Mouse (Mus musculus) MEL (cell line): ENCODE measurements around the gene Atg7. TPM values are rescaled to one million over a fixed set of nuclear protein-coding genes. Genes with fewer than 3 reads are reported as not detected.

Experiments used
- DNase-seq: peaks from one replicate; pipeline ENCODE4 v3.0.0; 2011; ENCODE audit warnings: low read depth, low spot score
- H3K27ac ChIP-seq: 2 replicates; pipeline ENCODE4 v1.5.1; 2012; ENCODE audit warnings: low read depth, mild to moderate bottlenecking, control low read depth, low read length, moderate library complexity; ENCODE audit not compliant: control insufficient read depth
- H3K27me3 ChIP-seq, 2 experiments: fragments of 150-350 bp in 1 of 2; sonication (generic) in 1 of 2; 2 replicates each; pipeline ENCODE4 v1.6.1; 2012; ENCODE audit warnings: low read length in 2 of 2, mild to moderate bottlenecking in 2 of 2, improper control_type of control experiment in 1 of 2, moderate library complexity in 1 of 2; ENCODE audit not compliant: insufficient read depth in 2 of 2, control insufficient read depth in 1 of 2
- H3K36me3 ChIP-seq, 2 experiments: 2 replicates each; pipeline ENCODE4 v1.6.1; 2012 to 2014; ENCODE audit warnings: low read length in 2 of 2, improper control_type of control experiment in 1 of 2, inconsistent platforms in 1 of 2, mild to moderate bottlenecking in 1 of 2; ENCODE audit not compliant: insufficient read depth in 2 of 2, control insufficient read depth in 1 of 2
- H3K4me1 ChIP-seq, 2 experiments: fragments of 150-350 bp in 1 of 2; sonication (generic) in 1 of 2; 2 replicates each; pipeline ENCODE4 v1.6.1; 2012; ENCODE audit warnings: low read length in 2 of 2, improper control_type of control experiment in 1 of 2, mild to moderate bottlenecking in 1 of 2; ENCODE audit not compliant: insufficient read depth in 2 of 2, control insufficient read depth in 1 of 2
- H3K4me3 ChIP-seq, 2 experiments: fragments of 150-350 bp in 1 of 2; sonication (generic) in 1 of 2; 2 replicates each; pipeline ENCODE4 v1.5.1; 2012; ENCODE audit warnings: low read depth in 2 of 2, low read length in 2 of 2, mild to moderate bottlenecking in 2 of 2, moderate library complexity in 2 of 2, control low read depth in 1 of 2, improper control_type of control experiment in 1 of 2; ENCODE audit not compliant: control insufficient read depth in 1 of 2, insufficient read depth in 1 of 2
- H3K79me2 ChIP-seq: 2 replicates; pipeline ENCODE4 v1.6.1; 2012; ENCODE audit warnings: mild to moderate bottlenecking, low read length, moderate library complexity; ENCODE audit not compliant: control insufficient read depth, poor library complexity, insufficient read depth
- H3K9ac ChIP-seq: 2 replicates; pipeline ENCODE4 v1.6.1; 2012; ENCODE audit warnings: low read depth, mild to moderate bottlenecking, control low read depth, low read length, moderate library complexity; ENCODE audit not compliant: control insufficient read depth, poor library complexity, severe bottlenecking
- H3K9me3 ChIP-seq: fragments of 150-350 bp; sonication (generic); replicated peaks from 2 replicates; pipeline ENCODE4 v1.6.1; 2012; ENCODE audit warnings: mild to moderate bottlenecking, low read length, improper control_type of control experiment, moderate library complexity; ENCODE audit not compliant: insufficient read depth
- CHD1 ChIP-seq: IDR thresholded peaks from 2 replicates; pipeline ENCODE4 v1.6.1; 2012; ENCODE audit warnings: low read depth, mild to moderate bottlenecking, inconsistent platforms, low read length, improper control_type of control experiment
- CHD2 ChIP-seq: IDR thresholded peaks from 2 replicates; pipeline ENCODE4 v1.6.1; 2011; ENCODE audit warnings: low read length, improper control_type of control experiment
- E2F4 ChIP-seq: IDR thresholded peaks from 2 replicates; pipeline ENCODE4 v1.6.1; 2011; ENCODE audit warnings: low read depth, low read length, improper control_type of control experiment, borderline replicate concordance
- ELF1 ChIP-seq: IDR thresholded peaks from 2 replicates; pipeline ENCODE4 v1.6.1; 2014; ENCODE audit warnings: low read depth, mild to moderate bottlenecking, inconsistent platforms, low read length, improper control_type of control experiment, moderate library complexity
- EP300 ChIP-seq, 2 experiments: IDR thresholded peaks; 2 replicates each; pipeline ENCODE4 v1.6.1; 2011; ENCODE audit warnings: improper control_type of control experiment in 2 of 2, low read length in 2 of 2, low read depth in 1 of 2, mild to moderate bottlenecking in 1 of 2
- ETS1 ChIP-seq: IDR thresholded peaks from 2 replicates; pipeline ENCODE4 v1.6.1; 2012; ENCODE audit warnings: low read depth, mild to moderate bottlenecking, inconsistent platforms, low read length, improper control_type of control experiment, moderate library complexity
- GABPA ChIP-seq: IDR thresholded peaks from 2 replicates; pipeline ENCODE4 v1.6.1; 2012; ENCODE audit warnings: low read depth, mild to moderate bottlenecking, inconsistent platforms, low read length, improper control_type of control experiment, moderate library complexity
- GATA1 ChIP-seq: IDR thresholded peaks from 2 replicates; pipeline ENCODE4 v1.6.1; 2011; ENCODE audit warnings: low read depth, low read length, improper control_type of control experiment
- JUND ChIP-seq: IDR thresholded peaks from 2 replicates; pipeline ENCODE4 v1.6.1; 2011; ENCODE audit warnings: low read depth, mild to moderate bottlenecking, improper control_type of control experiment, low read length
- KAT2A ChIP-seq: conservative IDR thresholded peaks from 2 replicates; pipeline ENCODE4 v1.6.1; 2012; ENCODE audit warnings: low read depth, low read length, improper control_type of control experiment, inconsistent platforms
- MAFK ChIP-seq: IDR thresholded peaks from 2 replicates; pipeline ENCODE4 v1.6.1; 2011; ENCODE audit warnings: low read depth, mild to moderate bottlenecking, low read length, improper control_type of control experiment, borderline replicate concordance
- MEF2A ChIP-seq: IDR thresholded peaks from 2 replicates; pipeline ENCODE4 v1.6.1; 2014; ENCODE audit warnings: low read depth, mild to moderate bottlenecking, inconsistent platforms, low read length, improper control_type of control experiment; ENCODE audit not compliant: poor library complexity, insufficient replicate concordance, severe bottlenecking; ENCODE audit errors: extremely low read depth
- MXI1 ChIP-seq: IDR thresholded peaks from 2 replicates; pipeline ENCODE4 v1.6.1; 2011; ENCODE audit warnings: mild to moderate bottlenecking, low read depth, low read length, improper control_type of control experiment
- MYC ChIP-seq: IDR thresholded peaks from 2 replicates; pipeline ENCODE4 v1.6.1; 2011; ENCODE audit warnings: low read depth, mild to moderate bottlenecking, low read length, improper control_type of control experiment, moderate library complexity
- NELFE ChIP-seq: IDR thresholded peaks from 2 replicates; pipeline ENCODE4 v1.6.1; 2011; ENCODE audit warnings: low read depth, low read length, improper control_type of control experiment
- NRF1 ChIP-seq: IDR thresholded peaks from 2 replicates; pipeline ENCODE4 v1.6.1; 2014; ENCODE audit warnings: low read depth, mild to moderate bottlenecking, inconsistent platforms, low read length, improper control_type of control experiment, moderate library complexity; ENCODE audit not compliant: poor library complexity, insufficient read depth, severe bottlenecking
- SIN3A ChIP-seq: IDR thresholded peaks from 2 replicates; pipeline ENCODE4 v1.6.1; 2012; ENCODE audit warnings: low read length, improper control_type of control experiment, inconsistent platforms
- SMC3 ChIP-seq: IDR thresholded peaks from 2 replicates; pipeline ENCODE4 v1.6.1; 2011; ENCODE audit warnings: low read depth, low read length, improper control_type of control experiment
- TAL1 ChIP-seq: IDR thresholded peaks from 2 replicates; pipeline ENCODE4 v1.6.1; 2012; ENCODE audit warnings: mild to moderate bottlenecking, inconsistent platforms, low read length, moderate library complexity, mixed read lengths
- TBP ChIP-seq: IDR thresholded peaks from 2 replicates; pipeline ENCODE4 v1.8.0; 2011; ENCODE audit warnings: low read depth, low read length, improper control_type of control experiment
- TCF12 ChIP-seq: IDR thresholded peaks from 2 replicates; pipeline ENCODE4 v1.6.1; 2014; ENCODE audit warnings: low read depth, mild to moderate bottlenecking, inconsistent platforms, low read length, improper control_type of control experiment, moderate library complexity
- UBTF ChIP-seq: IDR thresholded peaks from 2 replicates; pipeline ENCODE4 v1.6.1; 2012; ENCODE audit warnings: low read depth, mild to moderate bottlenecking, inconsistent platforms, low read length, improper control_type of control experiment, moderate library complexity, borderline replicate concordance; ENCODE audit not compliant: insufficient read depth
- USF2 ChIP-seq, 2 experiments: IDR thresholded peaks; 2 replicates each; pipeline ENCODE4 v1.6.1; 2011 to 2012; ENCODE audit warnings: improper control_type of control experiment in 2 of 2, low read length in 2 of 2, borderline replicate concordance in 1 of 2, inconsistent platforms in 1 of 2, low read depth in 1 of 2, mild to moderate bottlenecking in 1 of 2; ENCODE audit not compliant: insufficient read depth in 1 of 2
- ZC3H11A ChIP-seq: IDR thresholded peaks from 2 replicates; pipeline ENCODE4 v1.6.1; 2012; ENCODE audit warnings: low read depth, mild to moderate bottlenecking, inconsistent platforms, low read length, improper control_type of control experiment
- ZMIZ1 ChIP-seq: IDR thresholded peaks from 2 replicates; pipeline ENCODE4 v1.6.1; 2012; ENCODE audit warnings: low read depth, mild to moderate bottlenecking, inconsistent platforms, low read length, improper control_type of control experiment, moderate library complexity
- ZNF384 ChIP-seq: IDR thresholded peaks from 2 replicates; pipeline ENCODE4 v1.6.1; 2012; ENCODE audit warnings: low read depth, mild to moderate bottlenecking, inconsistent platforms, low read length, improper control_type of control experiment
- polyA plus RNA-seq, 2 experiments: library from polyadenylated mRNA; stranded (reverse) in 1 of 2; unstranded in 1 of 2; fragments of >175 nt in 1 of 2; fragments of >200 nt in 1 of 2; gene quantifications; 2 replicates each; pipeline versions ENCODE4 v1.2.1 to v1.2.4; 2012; ENCODE audit warnings: low replicate concordance in 2 of 2, low read depth in 1 of 2; ENCODE audit not compliant: insufficient read length in 2 of 2, insufficient read depth in 1 of 2, missing spikeins in 1 of 2
- total RNA-seq: library from RNA; depleted of rRNA; stranded (reverse); fragments of 300-350 nt; gene quantifications from 2 replicates; pipeline ENCODE4 v1.2.3, GENCODE M21; 2012

Atg7 gene
- total and polyA plus RNA-seq, 3 experiments: 14.6 TPM; not detected in 1

DNA sequence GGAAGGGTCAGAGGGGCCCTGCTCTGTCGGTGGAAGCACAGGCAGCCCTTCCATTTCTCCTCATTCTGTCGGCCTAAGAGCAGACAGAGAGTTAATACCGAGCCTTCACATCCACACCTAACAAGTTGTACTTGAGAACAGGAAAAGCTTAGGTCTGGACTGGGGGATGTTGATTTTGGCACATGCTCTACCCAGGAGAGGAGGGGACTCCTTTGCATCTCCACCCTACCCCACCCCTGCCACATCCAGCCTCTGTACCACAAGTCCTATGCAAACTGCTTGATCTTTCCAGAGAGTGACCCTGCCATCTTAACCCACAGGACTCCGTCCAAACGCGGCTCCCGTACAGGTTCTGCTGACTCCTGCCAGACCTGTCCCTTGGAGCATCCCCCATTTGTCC is 178.7 kb downstream of the Atg7 start:
- H3K27ac ChIP-seq: no peak overlapping the region
- H3K9me3 ChIP-seq: no peaks in the 10 kb centered on the region
- no peak overlapping the region for H3K4me3 ChIP-seq
- H3K27me3 ChIP-seq: no peaks in the 10 kb centered on the region
- no peak for DNase-seq
- H3K9ac ChIP-seq: no peak overlapping the region
- peaks cover 0 to 31% of the 10 kb centered on the region in 2 experiments; a peak in 2 of 4 replicates for H3K36me3 ChIP-seq
- H3K79me2 ChIP-seq: no peaks in the 10 kb centered on the region
- TF ChIP-seq TCF12: no peak
- TF ChIP-seq ZC3H11A: no peak
- no peak for TF ChIP-seq CHD1
- TF ChIP-seq JUND: no peak
- no peak for TF ChIP-seq NELFE
- no peak for TF ChIP-seq MXI1
- TF ChIP-seq E2F4: no peak
- TF ChIP-seq ELF1: no peak
- TF ChIP-seq MYC: no peak
- no peak for TF ChIP-seq ZMIZ1
- no peak for TF ChIP-seq UBTF
- no peak for TF ChIP-seq GATA1
- TF ChIP-seq MAFK: no peak
- TF ChIP-seq TAL1: no peak
- TF ChIP-seq TBP: no peak
- TF ChIP-seq CHD2: no peak
- no peak for TF ChIP-seq SMC3
- TF ChIP-seq EP300 (IDR thresholded peaks at IDR 0.05; ENCODE audit: low read depth in 1 of 2, low read length in 2 of 2): no peak
- no peak for TF ChIP-seq KAT2A
- no peak for TF ChIP-seq ETS1
- TF ChIP-seq, all 39 proteins: peak for 0
- H3K4me1 ChIP-seq: peaks cover 6 to 30% of the 10 kb centered on the region in 2 experiments

DNA sequence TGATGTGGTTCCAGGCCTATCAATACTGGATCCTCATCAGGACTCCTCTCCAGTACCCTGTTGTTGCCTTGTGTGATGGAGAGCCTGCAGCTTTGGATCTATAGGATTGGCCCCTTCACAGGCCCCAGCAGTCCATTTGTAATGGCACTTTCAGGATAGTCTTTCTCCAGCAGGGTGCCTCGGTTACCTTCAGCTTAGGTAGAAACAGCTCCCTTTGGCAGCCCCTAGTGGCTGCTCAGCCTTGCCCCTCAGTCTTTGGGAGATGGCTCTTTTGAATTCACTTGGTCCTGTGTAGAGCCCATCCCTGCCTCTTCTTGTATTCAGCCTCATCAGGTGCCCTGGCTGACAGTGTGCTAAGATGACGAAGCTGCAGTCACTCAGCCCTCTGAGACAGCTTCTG is 184.0 kb downstream of the Atg7 start:
- no peak overlapping the region for H3K9ac ChIP-seq
- H3K27ac ChIP-seq: no peak overlapping the region
- peaks cover 0 to 8% of the 10 kb centered on the region in 2 experiments; a peak in 2 of 4 replicates for H3K36me3 ChIP-seq
- no peak overlapping the region for H3K4me3 ChIP-seq
- no peaks in the 10 kb centered on the region; a peak in 1 of 4 replicates for H3K4me1 ChIP-seq
- H3K27me3 ChIP-seq: no peaks in the 10 kb centered on the region
- H3K79me2 ChIP-seq: no peaks in the 10 kb centered on the region
- TF ChIP-seq NRF1 (no peak), MAFK (no peak), GABPA (no peak), ELF1 (no peak), MEF2A (no peak), USF2 (IDR thresholded peaks at IDR 0.05; ENCODE audit: borderline replicate concordance in 1 of 2, insufficient read depth in 1 of 2, low read depth in 1 of 2, low read length in 2 of 2) (no peak), SMC3 (no peak), SIN3A (no peak), ETS1 (no peak), ZNF384 (no peak), TCF12 (no peak)
- no peaks in the 10 kb centered on the region for H3K9me3 ChIP-seq
- no peak for DNase-seq
